Mouse (Mus musculus) forebrain, postnatal 0 days (tissue): ENCODE data around the gene Dnajc24. TPM values are rescaled to one million over a fixed set of nuclear protein-coding genes. Genes with fewer than 3 reads are reported as not detected.

Experiments used
- ATAC-seq: fragments of 200-750 bp; cut with Nextera tagmentation; 2 replicates; pipeline ENCODE4 v1.8.0; 2017; ENCODE audit warnings: mild to moderate bottlenecking, moderate library complexity
- DNase-seq: peaks from one replicate; pipeline ENCODE4 v3.0.0-alpha.2; 2015
- H3K27ac ChIP-seq: fragments of 300-500 bp; sonication (generic); 2 replicates; pipeline ENCODE4 v1.5.1; 2014; ENCODE audit warnings: low read depth, mild to moderate bottlenecking, antibody characterized with exemption, low read length, moderate library complexity, mixed read lengths
- H3K27me3 ChIP-seq: fragments of 300-500 bp; sonication (generic); 2 replicates; pipeline ENCODE4 v1.6.1; 2014; ENCODE audit warnings: mild to moderate bottlenecking, low read length, mixed read lengths; ENCODE audit not compliant: insufficient read depth
- H3K36me3 ChIP-seq: fragments of 300-500 bp; sonication (generic); 2 replicates; pipeline ENCODE4 v1.6.1; 2014; ENCODE audit warnings: mild to moderate bottlenecking, moderate library complexity; ENCODE audit not compliant: insufficient read depth
- H3K4me1 ChIP-seq: fragments of 300-500 bp; sonication (generic); 2 replicates; pipeline ENCODE4 v1.6.1; 2014; ENCODE audit warnings: antibody characterized with exemption; ENCODE audit not compliant: insufficient read depth
- H3K4me2 ChIP-seq: fragments of 300-500 bp; sonication (generic); 2 replicates; pipeline ENCODE4 v1.6.1; 2014; ENCODE audit warnings: low read depth, mild to moderate bottlenecking, moderate library complexity
- H3K4me3 ChIP-seq: fragments of 300-500 bp; sonication (generic); 2 replicates; pipeline ENCODE4 v1.5.1; 2014; ENCODE audit warnings: low read depth, low read length, mixed read lengths
- H3K9ac ChIP-seq: fragments of 300-500 bp; sonication (generic); 2 replicates; pipeline ENCODE4 v1.6.1; 2014; ENCODE audit warnings: mild to moderate bottlenecking
- H3K9me3 ChIP-seq: fragments of 300-500 bp; sonication (generic); 2 replicates; pipeline ENCODE4 v1.6.1; 2016; ENCODE audit warnings: low read length
- CTCF ChIP-seq: sonication (generic); IDR thresholded peaks from 2 replicates; pipeline ENCODE4 v1.5.1; 2016; ENCODE audit warnings: antibody characterized with exemption, control low read depth, low read depth
- WGBS: fragments of 180-500 bp; shearing (Covaris S2); extraction: QIAGEN DNeasy Blood & Tissue Kit; methylation state at CpG from one replicate; pipeline ENCODE4 v1.1.7; 2014; 5-methylcytosine and 5-hydroxymethylcytosine counted together
- polyA plus RNA-seq: library from polyadenylated mRNA; unstranded; fragments of >200 nt; fragmentation: Nextera tagmentation; extraction: Ambion mirVana; gene quantifications from 2 replicates; pipeline ENCODE4 v1.2.1, GENCODE M21; 2015
- total RNA-seq: library from RNA; depleted of rRNA; stranded (reverse); fragments of >200 nt; gene quantifications from 2 replicates; pipeline ENCODE4 v1.2.3, GENCODE M21; 2014

The Dnajc24 gene
- total and polyA plus RNA-seq, 2 experiments from 2014 or later: 21.1 to 25.3 TPM

- no peak overlapping the region for H3K27ac ChIP-seq
- H3K9ac ChIP-seq: no peak overlapping the region
- H3K36me3 ChIP-seq: no peaks in the 10 kb centered on the region
- WGBS: 17% methylated on average over 2 of the region's 2 CpGs
- H3K4me2 ChIP-seq: no peak overlapping the region
- TF ChIP-seq CTCF: no peak
- ATAC-seq (no peak), DNase-seq (no peak)
- H3K4me3 ChIP-seq: no peak overlapping the region
- no peaks in the 10 kb centered on the region for H3K4me1 ChIP-seq
- no peaks in the 10 kb centered on the region for H3K9me3 ChIP-seq
- no peaks in the 10 kb centered on the region for H3K27me3 ChIP-seq
Measured at GRCm38 (mm10) chr2:105987999-105988398, 15.3 kb downstream of the Dnajc24 start.

- no peak for ATAC-seq
- no peaks in the 10 kb centered on the region for H3K4me1 ChIP-seq
Measured at GRCm38 (mm10) chr2:105987131-105987530, 16.2 kb downstream of the Dnajc24 start.

GRCm38 (mm10) chr2:105985206-105985605, 18.1 kb downstream of the Dnajc24 start:
- no peaks in the 10 kb centered on the region for H3K27me3 ChIP-seq
- WGBS: 81% methylated on average over 7 of the region's 7 CpGs
- H3K4me2 ChIP-seq: no peak overlapping the region
- TF ChIP-seq CTCF: no peak
- H3K36me3 ChIP-seq: no peaks in the 10 kb centered on the region
- no peaks in the 10 kb centered on the region for H3K9me3 ChIP-seq
- H3K4me3 ChIP-seq: no peak overlapping the region
- no peaks in the 10 kb centered on the region for H3K4me1 ChIP-seq
- no peak overlapping the region for H3K27ac ChIP-seq
- ATAC-seq (no peak), DNase-seq (no peak)
- no peak overlapping the region for H3K9ac ChIP-seq

More at GRCm38 (mm10) chr2:105987131-105987530, 16.2 kb downstream of the Dnajc24 start:
- Histone ChIP-seq H3K36me3 (no peaks in the 10 kb centered on the region), H3K9ac (no peak overlapping the region), H3K27me3 (no peaks in the 10 kb centered on the region), H3K9me3 (no peaks in the 10 kb centered on the region), H3K4me3 (no peak overlapping the region), H3K27ac (no peak overlapping the region), H3K4me2 (no peak overlapping the region)
- 39% methylated on average over 1 of the region's 1 CpGs for WGBS
- no peak for DNase-seq
- TF ChIP-seq CTCF: no peak

- WGBS: 99% methylated on average over 2 of the region's 2 CpGs
- Histone ChIP-seq H3K36me3 (no peaks in the 10 kb centered on the region), H3K9ac (no peak overlapping the region), H3K9me3 (no peaks in the 10 kb centered on the region), H3K4me2 (no peak overlapping the region), H3K27me3 (no peaks in the 10 kb centered on the region), H3K4me3 (no peak overlapping the region), H3K27ac (no peak overlapping the region), H3K4me1 (no peaks in the 10 kb centered on the region)
- no peak for TF ChIP-seq CTCF
- ATAC-seq (no peak), DNase-seq (no peak)
Measured at GRCm38 (mm10) chr2:105978065-105978464, 25.3 kb downstream of the Dnajc24 start.

- Histone ChIP-seq H3K4me3 (no peak overlapping the region), H3K27me3 (no peaks in the 10 kb centered on the region), H3K27ac (no peak overlapping the region), H3K36me3 (peaks cover 6% of the 10 kb centered on the region), H3K9ac (no peak overlapping the region), H3K9me3 (no peaks in the 10 kb centered on the region), H3K4me2 (no peak overlapping the region), H3K4me1 (no peaks in the 10 kb centered on the region)
- ATAC-seq (no peak), DNase-seq (no peak)
- TF ChIP-seq CTCF: no peak
- 2% methylated on average over 2 of the region's 2 CpGs for WGBS
Measured at GRCm38 (mm10) chr2:105973941-105974340, 29.4 kb downstream of the Dnajc24 start.

- TF ChIP-seq CTCF: no peak
- Histone ChIP-seq H3K27me3 (no peaks in the 10 kb centered on the region), H3K36me3 (no peaks in the 10 kb centered on the region; the same call in 1 of the 2 replicates), H3K4me2 (no peak overlapping the region), H3K9ac (no peak overlapping the region), H3K9me3 (no peaks in the 10 kb centered on the region), H3K4me3 (no peak overlapping the region), H3K27ac (no peak overlapping the region), H3K4me1 (no peaks in the 10 kb centered on the region)
- WGBS: 59% methylated on average over 1 of the region's 1 CpGs
- ATAC-seq: no peak
- DNase-seq: no peak
Measured at GRCm38 (mm10) chr2:105963447-105963846, 39.9 kb downstream of the Dnajc24 start.

- Histone ChIP-seq H3K4me1 (no peaks in the 10 kb centered on the region), H3K27ac (no peak overlapping the region), H3K4me3 (no peak overlapping the region), H3K9ac (no peak overlapping the region), H3K27me3 (no peaks in the 10 kb centered on the region), H3K4me2 (no peak overlapping the region), H3K9me3 (no peaks in the 10 kb centered on the region), H3K36me3 (no peaks in the 10 kb centered on the region)
- no peak for TF ChIP-seq CTCF
- 95% methylated on average over 4 of the region's 4 CpGs for WGBS
- no peak for DNase-seq
- ATAC-seq: no peak
Measured at GRCm38 (mm10) chr2:105953862-105954261, 49.5 kb downstream of the Dnajc24 start.
